ENCODE assay signal across 22 mouse cellular contexts in genomic region chr5:146599216-146599615, GRCm38 (mm10). TPM values are rescaled to one million over a fixed set of nuclear protein-coding genes. Genes with fewer than 3 reads are reported as not detected.
DNase-seq lines count a peak whose midpoint lies in the region; ATAC-seq and TF ChIP-seq lines count a peak whose summit lies in the region.
"Not testable (repeated sequence)": the region's sequence is repeated elsewhere in the genome, so short reads cannot be mapped to it uniquely, and the experiment has no call there.
"Had no signal": no experiment of that assay in that cellular context is flagged by ENCODE, and none has a peak within 500 bp of the region (broad histone marks: within the 10 kb centered on the region; RNA-seq: fewer than 3 reads in every experiment).

No protein-coding gene starts in this region.

- 80% methylated on average over 7 of the region's 7 CpGs for WGBS in forebrain, postnatal 0 days
- 71% methylated on average over 7 of the region's 7 CpGs for WGBS in liver, embryonic 11.5 days
- WGBS in liver, embryonic 13.5 days (ENCODE audit: insufficient replicate concordance), result 62% methylated on average over 7 of the region's 7 CpGs
- 60% methylated on average over 7 of the region's 7 CpGs for WGBS in liver, embryonic 15.5 days (ENCODE audit: insufficient replicate concordance)
- 56% methylated on average over 7 of the region's 7 CpGs for WGBS in liver, postnatal 0 days (ENCODE audit: insufficient replicate concordance)
- WGBS in midbrain, embryonic 16.5 days, result 85% methylated on average over 7 of the region's 7 CpGs

- H3K36me3 ChIP-seq in forebrain, postnatal 0 days (ENCODE audit: insufficient read depth); liver, embryonic 11.5 days (ENCODE audit: control insufficient read depth, insufficient read depth, low read length); liver, embryonic 13.5 days; liver, embryonic 15.5 days (replicated peaks); liver, postnatal 0 days (replicated peaks; ENCODE audit: insufficient read depth, low read length); midbrain, embryonic 16.5 days (ENCODE audit: control insufficient read depth, insufficient read depth, low read length): not testable (repeated sequence)

- not testable (repeated sequence) for TF ChIP-seq CTCF in forebrain, postnatal 0 days (IDR thresholded peaks at IDR 0.05; ENCODE audit: low read depth); liver, postnatal 0 days (IDR thresholded peaks at IDR 0.05; ENCODE audit: low read depth)

- ATAC-seq in forebrain, postnatal 0 days; liver, embryonic 11.5 days (replicated peaks; ENCODE audit: low FRiP score); liver, embryonic 13.5 days (ENCODE audit: low read depth); liver, embryonic 15.5 days (ENCODE audit: insufficient read depth); liver, postnatal 0 days; midbrain, embryonic 16.5 days: not testable (repeated sequence)

- H3K27ac ChIP-seq in forebrain, postnatal 0 days (ENCODE audit: low read depth, low read length), result peak overlapping the region; percentile 66
- H3K27ac ChIP-seq in liver, embryonic 11.5 days (ENCODE audit: low read depth, low read length); liver, embryonic 13.5 days; liver, postnatal 0 days (ENCODE audit: low read depth): not testable (repeated sequence)
- H3K27ac ChIP-seq in liver, embryonic 15.5 days (replicated peaks), result 0 out of 2 replicates have a peak overlapping the region, but pooled peaks have one; percentile 22
- H3K27ac ChIP-seq in midbrain, embryonic 16.5 days (ENCODE audit: low read length), result 0 out of 2 replicates have a peak overlapping the region, but pooled peaks have one; percentile 33

- TF ChIP-seq EP300 in liver, postnatal 0 days (IDR thresholded peaks at IDR 0.05; ENCODE audit: low read depth), result not testable (repeated sequence)

- not testable (repeated sequence) for H3K9ac ChIP-seq in forebrain, postnatal 0 days; liver, embryonic 11.5 days (ENCODE audit: low read depth, low read length); liver, embryonic 13.5 days; liver, embryonic 15.5 days; liver, postnatal 0 days (replicated peaks); midbrain, embryonic 16.5 days (ENCODE audit: low read depth, low read length)

- not testable (repeated sequence) for DNase-seq in forebrain, postnatal 0 days; liver, embryonic 11.5 days (ENCODE audit: low spot score); liver, embryonic 13.5 days; liver, postnatal 0 days

- not testable (repeated sequence) for H3K4me1 ChIP-seq in forebrain, postnatal 0 days (ENCODE audit: insufficient read depth); liver, embryonic 11.5 days (replicated peaks; ENCODE audit: control insufficient read depth, insufficient read depth, low read length); liver, embryonic 13.5 days (replicated peaks); liver, embryonic 15.5 days (replicated peaks); liver, postnatal 0 days (ENCODE audit: insufficient read depth); midbrain, embryonic 16.5 days (ENCODE audit: control insufficient read depth, insufficient read depth, low read length)

- not testable (repeated sequence) for H3K4me3 ChIP-seq in forebrain, postnatal 0 days (ENCODE audit: low read depth, low read length); liver, embryonic 11.5 days (ENCODE audit: low read depth, low read length); liver, postnatal 0 days (ENCODE audit: low read depth, low read length); midbrain, embryonic 16.5 days (ENCODE audit: low read depth, low read length)
- peak overlapping the region; percentile 19; the same call in 1 of the 2 replicates for H3K4me3 ChIP-seq in liver, embryonic 13.5 days (replicated peaks)
- H3K4me3 ChIP-seq in liver, embryonic 15.5 days (replicated peaks), result peak overlapping the region; percentile 27

- H3K27me3 ChIP-seq in forebrain, postnatal 0 days (ENCODE audit: insufficient read depth, low read length); liver, embryonic 11.5 days (replicated peaks; ENCODE audit: control insufficient read depth, insufficient read depth, low read length); liver, embryonic 13.5 days; liver, embryonic 15.5 days; liver, postnatal 0 days (ENCODE audit: insufficient read depth, low read length); midbrain, embryonic 16.5 days (ENCODE audit: control insufficient read depth, insufficient read depth, low read depth, low read length): not testable (repeated sequence)

- H3K4me2 ChIP-seq in forebrain, postnatal 0 days (ENCODE audit: low read depth); midbrain, embryonic 16.5 days (ENCODE audit: low read length): not testable (repeated sequence)
- H3K4me2 ChIP-seq in liver, embryonic 11.5 days, result peak overlapping the region; percentile 18; the same call in 1 of the 2 replicates
- H3K4me2 ChIP-seq in liver, embryonic 13.5 days, result peak overlapping the region; percentile 34
- H3K4me2 ChIP-seq in liver, embryonic 15.5 days, result peak overlapping the region; percentile 30; the same call in 1 of the 2 replicates
- H3K4me2 ChIP-seq in liver, postnatal 0 days (ENCODE audit: low read depth, low read length), result peak overlapping the region; percentile 47; the same call in 1 of the 2 replicates

- not testable (repeated sequence) for H3K9me3 ChIP-seq in forebrain, postnatal 0 days (ENCODE audit: low read length); liver, embryonic 11.5 days (ENCODE audit: control insufficient read depth, low read length); liver, embryonic 13.5 days (replicated peaks); liver, embryonic 15.5 days (replicated peaks); liver, postnatal 0 days (ENCODE audit: low read length); midbrain, embryonic 16.5 days (replicated peaks; ENCODE audit: control insufficient read depth, low read length, poor library complexity, severe bottlenecking)

RNA-seq across cellular contexts. Expression of gene Gpr12, which starts 14.2 kb away (rescaled TPM):
- total RNA-seq in forebrain, postnatal 0 days (2014; rRNA removed), result 38.7 and 50.9 TPM in 2 replicates
- polyA plus RNA-seq in forebrain, postnatal 0 days (2015; fragmentation: Nextera tagmentation; extraction: Ambion mirVana), result 39.5 and 42.8 TPM in 2 replicates
- polyA plus RNA-seq in liver, embryonic 11.5 days (2014; fragmentation: Nextera tagmentation; extraction: Ambion mirVana), result 0.37 and 0.43 TPM in 2 replicates
- polyA plus RNA-seq in liver, embryonic 13.5 days (2015; fragmentation: Nextera tagmentation; extraction: Ambion mirVana), result 0.08 and 0.13 TPM in 2 replicates
- polyA plus RNA-seq in liver, embryonic 15.5 days (2015; fragmentation: Nextera tagmentation; extraction: Ambion mirVana), result 0.09 and 0.25 TPM in 2 replicates
- polyA plus RNA-seq in liver, postnatal 0 days (2015; fragmentation: Nextera tagmentation; extraction: Ambion mirVana), result 0.26 and 0.41 TPM in 2 replicates
- 32.0 and 36.8 TPM in 2 replicates for polyA plus RNA-seq in midbrain, embryonic 16.5 days (2015; fragmentation: Nextera tagmentation; extraction: Ambion mirVana)
- total RNA-seq: adrenal gland, adult 2 months; adrenal gland, postnatal 25 days; common myeloid progenitor, adult 5-6 weeks; ES-E14; MEL had no signal
- polyA plus RNA-seq: adrenal gland, adult 2 months; C2C12; erythroblast, embryonic 14.5 days had no signal

RNA-seq across cellular contexts. Expression of gene Gm3415, which starts 43.3 kb away (rescaled TPM):
- not detected in 2 replicates for total RNA-seq in forebrain, postnatal 0 days (2014; rRNA removed)
- not detected in 2 replicates for polyA plus RNA-seq in forebrain, postnatal 0 days (2015; fragmentation: Nextera tagmentation; extraction: Ambion mirVana)
- polyA plus RNA-seq in liver, embryonic 11.5 days (2014; fragmentation: Nextera tagmentation; extraction: Ambion mirVana), result not detected in 2 replicates
- not detected in 2 replicates for polyA plus RNA-seq in liver, embryonic 13.5 days (2015; fragmentation: Nextera tagmentation; extraction: Ambion mirVana)
- polyA plus RNA-seq in liver, embryonic 15.5 days (2015; fragmentation: Nextera tagmentation; extraction: Ambion mirVana), result not detected in 2 replicates
- polyA plus RNA-seq in liver, postnatal 0 days (2015; fragmentation: Nextera tagmentation; extraction: Ambion mirVana), result not detected in 2 replicates
- not detected in 2 replicates for polyA plus RNA-seq in midbrain, embryonic 16.5 days (2015; fragmentation: Nextera tagmentation; extraction: Ambion mirVana)
- total RNA-seq: adrenal gland, adult 2 months; adrenal gland, postnatal 10 days; adrenal gland, postnatal 25 days; adrenal gland, postnatal 4 days; common myeloid progenitor, adult 5-6 weeks; ES-E14; MEL had no signal
- polyA plus RNA-seq: adrenal gland, adult 2 months; brain, embryonic 14.5 days; C2C12; embryonic facial prominence, embryonic 11.5 days; embryonic facial prominence, embryonic 13.5 days; embryonic facial prominence, embryonic 15.5 days; erythroblast, embryonic 14.5 days; forebrain, embryonic 10.5 days; forebrain, embryonic 12.5 days; forebrain, embryonic 14.5 days had no signal

Comparison
In these comparisons a context has a peak if more than half of its experiments do, and no peak if none do; other contexts are left out.
1. RNA of gene Gpr12, which starts 14.2 kb away (polyA plus RNA-seq): 39.5 to 42.8 TPM in forebrain, postnatal 0 days and 32.0 to 36.8 TPM in midbrain, embryonic 16.5 days; 0.26 to 0.41 TPM in liver, postnatal 0 days, 0.37 to 0.43 TPM in liver, embryonic 11.5 days, 0.09 to 0.25 TPM in liver, embryonic 15.5 days and 0.08 to 0.13 TPM in liver, embryonic 13.5 days; every median in the first group is over 10 times any median in the second.